Mouse (Mus musculus) heart, embryonic 16.5 days (tissue): ENCODE measurements around the gene Atp8b5. TPM values are rescaled to one million over a fixed set of nuclear protein-coding genes. Genes with fewer than 3 reads are reported as not detected.

Experiments used
- ATAC-seq: fragments of 200-750 bp; cut with Nextera tagmentation; replicated peaks from 2 replicates; pipeline ENCODE4 v1.8.0; 2017; ENCODE audit warnings: moderate number of reproducible peaks; ENCODE audit not compliant: insufficient read depth, low FRiP score; ENCODE audit errors: extremely low read depth
- H3K27ac ChIP-seq: fragments of 300-500 bp; sonication (generic); 2 replicates; pipeline ENCODE4 v1.5.1; 2014; ENCODE audit warnings: mild to moderate bottlenecking, low read length, control low read depth, moderate library complexity
- H3K27me3 ChIP-seq: fragments of 300-500 bp; sonication (generic); 2 replicates; pipeline ENCODE4 v1.6.1; 2014; ENCODE audit warnings: low read length, mixed read lengths; ENCODE audit not compliant: control insufficient read depth, insufficient read depth
- H3K36me3 ChIP-seq: fragments of 300-500 bp; sonication (generic); 2 replicates; pipeline ENCODE4 v1.6.1; 2014; ENCODE audit not compliant: control insufficient read depth, insufficient read depth
- H3K4me1 ChIP-seq: fragments of 300-500 bp; sonication (generic); 2 replicates; pipeline ENCODE4 v1.6.1; 2014; ENCODE audit warnings: low read length, mixed read lengths; ENCODE audit not compliant: control insufficient read depth, insufficient read depth
- H3K4me2 ChIP-seq: fragments of 300-500 bp; sonication (generic); 2 replicates; pipeline ENCODE4 v1.6.1; 2014; ENCODE audit warnings: low read depth, mild to moderate bottlenecking, control low read depth, low read length
- H3K4me3 ChIP-seq: fragments of 300-500 bp; sonication (generic); 2 replicates; pipeline ENCODE4 v1.5.1; 2014; ENCODE audit warnings: mild to moderate bottlenecking, control low read depth, low read length
- H3K9ac ChIP-seq: fragments of 300-500 bp; sonication (generic); 2 replicates; pipeline ENCODE4 v1.6.1; 2014; ENCODE audit warnings: low read length, control low read depth
- H3K9me3 ChIP-seq: fragments of 300-500 bp; sonication (generic); replicated peaks from 2 replicates; pipeline ENCODE4 v1.6.1; 2016; ENCODE audit warnings: low read length; ENCODE audit not compliant: control insufficient read depth
- WGBS: fragments of 180-500 bp; shearing (Covaris S2); extraction: QIAGEN DNeasy Blood & Tissue Kit; methylation state at CpG from one replicate; pipeline ENCODE4 v1.1.7; 2014; 5-methylcytosine and 5-hydroxymethylcytosine counted together
- polyA plus RNA-seq: library from polyadenylated mRNA; unstranded; fragments of >200 nt; fragmentation: Nextera tagmentation; extraction: Ambion mirVana; gene quantifications from 2 replicates; pipeline ENCODE4 v1.2.1, GENCODE M21; 2015

The Atp8b5 gene
- polyA plus RNA-seq, 1 experiment from 2014 or later = 0.05 TPM

- Histone ChIP-seq H3K27me3 (no peaks in the 10 kb centered on the region), H3K9ac (no peak overlapping the region), H3K9me3 (no peaks in the 10 kb centered on the region), H3K4me2 (no peak overlapping the region), H3K27ac (no peak overlapping the region), H3K4me1 (no peaks in the 10 kb centered on the region), H3K4me3 (no peak overlapping the region), H3K36me3 (no peaks in the 10 kb centered on the region)
- ATAC-seq = no peak
- WGBS = 68% methylated on average over 5 of the region's 5 CpGs
These were observed 100.3 kb downstream of the Atp8b5 start for GRCm38 (mm10) chr4:43367295-43367694.

- WGBS = 85% methylated on average over 9 of the region's 9 CpGs
These were observed 100.8 kb downstream of the Atp8b5 start for GRCm38 (mm10) chr4:43367787-43368186.

GRCm38 (mm10) chr4:43371406-43371805, 104.4 kb downstream of the Atp8b5 start:
- Histone ChIP-seq H3K9me3 (no peaks in the 10 kb centered on the region), H3K4me3 (no peak overlapping the region), H3K4me2 (no peak overlapping the region), H3K9ac (no peak overlapping the region), H3K36me3 (no peaks in the 10 kb centered on the region), H3K4me1 (no peaks in the 10 kb centered on the region), H3K27me3 (no peaks in the 10 kb centered on the region), H3K27ac (no peak overlapping the region)
- WGBS = 66% methylated on average over 8 of the region's 11 CpGs
- ATAC-seq = no peak

More at GRCm38 (mm10) chr4:43367787-43368186, 100.8 kb downstream of the Atp8b5 start:
- Histone ChIP-seq H3K36me3 (no peaks in the 10 kb centered on the region), H3K9me3 (no peaks in the 10 kb centered on the region), H3K27me3 (no peaks in the 10 kb centered on the region), H3K4me3 (no peak overlapping the region), H3K4me1 (no peaks in the 10 kb centered on the region), H3K27ac (no peak overlapping the region), H3K4me2 (no peak overlapping the region), H3K9ac (no peak overlapping the region)
- ATAC-seq = no peak

GRCm38 (mm10) chr4:43372155-43372554, 105.2 kb downstream of the Atp8b5 start:
- Histone ChIP-seq H3K36me3 (no peaks in the 10 kb centered on the region), H3K9ac (no peak overlapping the region), H3K27ac (no peak overlapping the region), H3K27me3 (no peaks in the 10 kb centered on the region), H3K4me2 (no peak overlapping the region), H3K9me3 (no peaks in the 10 kb centered on the region), H3K4me3 (no peak overlapping the region), H3K4me1 (no peaks in the 10 kb centered on the region)
- 58% methylated on average over 4 of the region's 4 CpGs for WGBS
- ATAC-seq = no peak

GRCm38 (mm10) chr4:43374266-43374665, 107.3 kb downstream of the Atp8b5 start:
- Histone ChIP-seq H3K4me1 (no peaks in the 10 kb centered on the region), H3K4me2 (no peak overlapping the region), H3K9me3 (no peaks in the 10 kb centered on the region), H3K27me3 (no peaks in the 10 kb centered on the region), H3K4me3 (no peak overlapping the region), H3K36me3 (no peaks in the 10 kb centered on the region), H3K27ac (no peak overlapping the region), H3K9ac (no peak overlapping the region)
- no peak for ATAC-seq
- 52% methylated on average over 4 of the region's 4 CpGs for WGBS

- ATAC-seq = no peak
- Histone ChIP-seq H3K27ac (no peak overlapping the region), H3K4me2 (no peak overlapping the region), H3K4me3 (no peak overlapping the region), H3K9ac (no peak overlapping the region), H3K27me3 (no peaks in the 10 kb centered on the region), H3K36me3 (no peaks in the 10 kb centered on the region), H3K9me3 (no peaks in the 10 kb centered on the region), H3K4me1 (peaks cover 9% of the 10 kb centered on the region)
- 90% methylated on average over 6 of the region's 6 CpGs for WGBS
These were observed 112.6 kb downstream of the Atp8b5 start for GRCm38 (mm10) chr4:43379601-43380000.

- Histone ChIP-seq H3K4me2 (peak overlapping the region; percentile 74), H3K4me1 (peaks cover 9% of the 10 kb centered on the region), H3K27me3 (no peaks in the 10 kb centered on the region), H3K9me3 (no peaks in the 10 kb centered on the region), H3K27ac (no peak overlapping the region), H3K36me3 (no peaks in the 10 kb centered on the region), H3K4me3 (peak overlapping the region; percentile 75), H3K9ac (peak overlapping the region; percentile 93)
- ATAC-seq = no peak
- WGBS = 49% methylated on average over 10 of the region's 10 CpGs
These were observed 114.0 kb downstream of the Atp8b5 start for GRCm38 (mm10) chr4:43380951-43381350.

GRCm38 (mm10) chr4:43381408-43382154, 114.6 kb downstream of the Atp8b5 start, which contains the start of gene Rusc2:
Rusc2 (plus strand) TSS chr4:43381979.
- Histone ChIP-seq H3K4me3 (peak within 1 kb of the TSS; percentile 75), H3K27ac (peak within 1 kb of the TSS; percentile 82), H3K27me3 (no peaks in the 10 kb centered on the region), H3K4me1 (peaks cover 9% of the 10 kb centered on the region), H3K4me2 (peak within 1 kb of the TSS; percentile 74), H3K36me3 (no peaks in the 10 kb centered on the region), H3K9me3 (no peaks in the 10 kb centered on the region), H3K9ac (peak within 1 kb of the TSS; percentile 93)
- WGBS = under 1% methylated on average over 50 of the region's 63 CpGs
- ATAC-seq = peak; percentile 94

GRCm38 (mm10) chr4:43382155-43383020, 115.4 kb downstream of the Atp8b5 start:
- Histone ChIP-seq H3K4me1 (peaks cover 9% of the 10 kb centered on the region), H3K9me3 (no peaks in the 10 kb centered on the region), H3K36me3 (no peaks in the 10 kb centered on the region), H3K9ac (peak overlapping the region; percentile 93), H3K27ac (peak overlapping the region; percentile 82), H3K4me3 (peak overlapping the region; percentile 75), H3K27me3 (no peaks in the 10 kb centered on the region), H3K4me2 (peak overlapping the region; percentile 74)
- ATAC-seq = peak; percentile 33
- 4% methylated on average over 27 of the region's 33 CpGs for WGBS
